Mouse (Mus musculus) ES-E14 (cell line): ENCODE measurements around the gene Vopp1.

Experiments
- CHD2 ChIP-seq: IDR thresholded peaks from 2 replicates; pipeline ENCODE4 v1.6.1; 2014; ENCODE audit warnings: mild to moderate bottlenecking, low read depth, low read length, inconsistent platforms
- MAFK ChIP-seq: IDR thresholded peaks from 2 replicates; pipeline ENCODE4 v1.6.1; 2014; ENCODE audit warnings: mild to moderate bottlenecking, low read depth, low read length, inconsistent platforms; ENCODE audit not compliant: insufficient read depth
- ZC3H11A ChIP-seq: IDR thresholded peaks from 2 replicates; pipeline ENCODE4 v1.6.1; 2012; ENCODE audit warnings: low read depth, mild to moderate bottlenecking, inconsistent platforms, low read length, borderline replicate concordance

GRCm38 (mm10) chr6:57811748-57812730 lies 12.9 kb downstream of the Vopp1 start:
- TF ChIP-seq MAFK (no peak), ZC3H11A (no peak), CHD2 (no peak)
